Mouse (Mus musculus): Measurements from ENCODE around the gene Ppme1. TPM values are rescaled to one million over a fixed set of nuclear protein-coding genes. Genes with fewer than 3 reads are reported as not detected.

The Ppme1 gene
- total RNA-seq, 1 experiment, result 31.4 TPM

- Histone ChIP-seq H3K36me3 (ENCODE audit: control insufficient read depth, insufficient read depth, low read length, poor library complexity, severe bottlenecking) (peaks cover 2% of the 10 kb centered on the region), H3K4me3 (ENCODE audit: insufficient read depth in 1 of 2, low read depth in 1 of 2, low read length in 2 of 2, poor library complexity in 1 of 2, severe bottlenecking in 1 of 2) (no peak overlapping the region), H3K27ac (ENCODE audit: insufficient read depth, low read depth, low read length, poor library complexity, severe bottlenecking) (no peak overlapping the region), H3K4me1 (ENCODE audit: control insufficient read depth in 2 of 2, insufficient read depth in 2 of 2, low read length in 2 of 2, poor library complexity in 1 of 2) (no peaks in the 10 kb centered on the region), H3K9me3 (ENCODE audit: control insufficient read depth, insufficient read depth, low read depth, low read length) (no peaks in the 10 kb centered on the region), H3K9ac (ENCODE audit: insufficient read depth, low read depth, low read length, poor library complexity, severe bottlenecking) (no peak overlapping the region)
- TF ChIP-seq CHD2 (IDR thresholded peaks at IDR 0.05; ENCODE audit: low read depth, low read length), result no peak
- TF ChIP-seq ZNF384 (IDR thresholded peaks at IDR 0.05; ENCODE audit: low read depth, low read length), result no peak
- TF ChIP-seq ZC3H11A (IDR thresholded peaks at IDR 0.05; ENCODE audit: borderline replicate concordance, low read depth, low read length), result no peak
- TF ChIP-seq HCFC1 (IDR thresholded peaks at IDR 0.05; ENCODE audit: borderline replicate concordance, insufficient read depth, low read length), result no peak
- TF ChIP-seq MAFK (IDR thresholded peaks at IDR 0.05; ENCODE audit: insufficient read depth, low read depth, low read length), result no peak
- DNase-seq (ENCODE audit: low read depth, low spot score), result no peak
- in situ Hi-C loops (cut with MboI; ENCODE audit: low sequenced_read_pairs in 2 of 2, unreplicated experiment in 2 of 2), result no loop called here
Observed at GRCm38 (mm10) chr7:100400899-100401539, 28.9 kb upstream of the Ppme1 start.

GRCm38 (mm10) chr7:100399231-100399913 lies 27.3 kb upstream of the Ppme1 start:
- in situ Hi-C loops (cut with MboI; ENCODE audit: low sequenced_read_pairs in 2 of 2, unreplicated experiment in 2 of 2), result no loop called here
- Histone ChIP-seq H3K4me3 (ENCODE audit: insufficient read depth in 1 of 2, low read depth in 1 of 2, low read length in 2 of 2, poor library complexity in 1 of 2, severe bottlenecking in 1 of 2) (no peak overlapping the region), H3K9me3 (ENCODE audit: control insufficient read depth, insufficient read depth, low read depth, low read length) (no peaks in the 10 kb centered on the region), H3K4me1 (ENCODE audit: control insufficient read depth in 2 of 2, insufficient read depth in 2 of 2, low read length in 2 of 2, poor library complexity in 1 of 2) (no peaks in the 10 kb centered on the region), H3K27ac (ENCODE audit: insufficient read depth, low read depth, low read length, poor library complexity, severe bottlenecking) (no peak overlapping the region), H3K9ac (ENCODE audit: insufficient read depth, low read depth, low read length, poor library complexity, severe bottlenecking) (no peak overlapping the region), H3K36me3 (ENCODE audit: control insufficient read depth, insufficient read depth, low read length, poor library complexity, severe bottlenecking) (peaks cover 2% of the 10 kb centered on the region)
- no peak for DNase-seq (ENCODE audit: low read depth, low spot score)
- TF ChIP-seq HCFC1 (IDR thresholded peaks at IDR 0.05; ENCODE audit: borderline replicate concordance, insufficient read depth, low read length) (no peak), ZNF384 (IDR thresholded peaks at IDR 0.05; ENCODE audit: low read depth, low read length) (no peak), ZC3H11A (IDR thresholded peaks at IDR 0.05; ENCODE audit: borderline replicate concordance, low read depth, low read length) (no peak)

GRCm38 (mm10) chr7:100392265-100392664 lies 20.2 kb upstream of the Ppme1 start:
- H3K9ac ChIP-seq (ENCODE audit: insufficient read depth, low read depth, low read length, poor library complexity, severe bottlenecking), result no peak overlapping the region
- H3K27ac ChIP-seq (ENCODE audit: insufficient read depth, low read depth, low read length, poor library complexity, severe bottlenecking), result no peak overlapping the region
- TF ChIP-seq ZNF384 (IDR thresholded peaks at IDR 0.05; ENCODE audit: low read depth, low read length), result no peak
- no peak for TF ChIP-seq ZC3H11A (IDR thresholded peaks at IDR 0.05; ENCODE audit: borderline replicate concordance, low read depth, low read length)
- no peak for TF ChIP-seq MAFK (IDR thresholded peaks at IDR 0.05; ENCODE audit: insufficient read depth, low read depth, low read length)
- no peak for TF ChIP-seq CHD2 (IDR thresholded peaks at IDR 0.05; ENCODE audit: low read depth, low read length)
- no peak for TF ChIP-seq HCFC1 (IDR thresholded peaks at IDR 0.05; ENCODE audit: borderline replicate concordance, insufficient read depth, low read length)
- no peak for DNase-seq (ENCODE audit: low read depth, low spot score)
- in situ Hi-C loops (cut with MboI; ENCODE audit: low sequenced_read_pairs in 2 of 2, unreplicated experiment in 2 of 2), result no loop called here
- H3K4me1 ChIP-seq (ENCODE audit: control insufficient read depth in 2 of 2, insufficient read depth in 2 of 2, low read length in 2 of 2, poor library complexity in 1 of 2), result no peaks in the 10 kb centered on the region
- no peaks in the 10 kb centered on the region for H3K9me3 ChIP-seq (ENCODE audit: control insufficient read depth, insufficient read depth, low read depth, low read length)
- peaks cover 13% of the 10 kb centered on the region for H3K36me3 ChIP-seq (ENCODE audit: control insufficient read depth, insufficient read depth, low read length, poor library complexity, severe bottlenecking)
- H3K4me3 ChIP-seq (ENCODE audit: insufficient read depth in 1 of 2, low read depth in 1 of 2, low read length in 2 of 2, poor library complexity in 1 of 2, severe bottlenecking in 1 of 2), result no peak overlapping the region

- in situ Hi-C loops (cut with MboI; ENCODE audit: low sequenced_read_pairs in 2 of 2, unreplicated experiment in 2 of 2), result no loop called here
- TF ChIP-seq CHD2 (IDR thresholded peaks at IDR 0.05; ENCODE audit: low read depth, low read length) (no peak), HCFC1 (IDR thresholded peaks at IDR 0.05; ENCODE audit: borderline replicate concordance, insufficient read depth, low read length) (no peak), ZNF384 (IDR thresholded peaks at IDR 0.05; ENCODE audit: low read depth, low read length) (no peak), MAFK (IDR thresholded peaks at IDR 0.05; ENCODE audit: insufficient read depth, low read depth, low read length) (no peak), ZC3H11A (IDR thresholded peaks at IDR 0.05; ENCODE audit: borderline replicate concordance, low read depth, low read length) (no peak)
- Histone ChIP-seq H3K27ac (ENCODE audit: insufficient read depth, low read depth, low read length, poor library complexity, severe bottlenecking) (no peak overlapping the region), H3K4me1 (ENCODE audit: control insufficient read depth in 2 of 2, insufficient read depth in 2 of 2, low read length in 2 of 2, poor library complexity in 1 of 2) (no peaks in the 10 kb centered on the region), H3K36me3 (ENCODE audit: control insufficient read depth, insufficient read depth, low read length, poor library complexity, severe bottlenecking) (peaks cover 13% of the 10 kb centered on the region), H3K9ac (ENCODE audit: insufficient read depth, low read depth, low read length, poor library complexity, severe bottlenecking) (no peak overlapping the region), H3K9me3 (ENCODE audit: control insufficient read depth, insufficient read depth, low read depth, low read length) (no peaks in the 10 kb centered on the region), H3K4me3 (ENCODE audit: insufficient read depth in 1 of 2, low read depth in 1 of 2, low read length in 2 of 2, poor library complexity in 1 of 2, severe bottlenecking in 1 of 2) (no peak overlapping the region)
- DNase-seq (ENCODE audit: low read depth, low spot score), result no peak
Observed at GRCm38 (mm10) chr7:100390166-100390565, 18.1 kb upstream of the Ppme1 start.
